Mouse (Mus musculus): Measurements from ENCODE around the gene Tmed3.

Tmed3 gene

DNA sequence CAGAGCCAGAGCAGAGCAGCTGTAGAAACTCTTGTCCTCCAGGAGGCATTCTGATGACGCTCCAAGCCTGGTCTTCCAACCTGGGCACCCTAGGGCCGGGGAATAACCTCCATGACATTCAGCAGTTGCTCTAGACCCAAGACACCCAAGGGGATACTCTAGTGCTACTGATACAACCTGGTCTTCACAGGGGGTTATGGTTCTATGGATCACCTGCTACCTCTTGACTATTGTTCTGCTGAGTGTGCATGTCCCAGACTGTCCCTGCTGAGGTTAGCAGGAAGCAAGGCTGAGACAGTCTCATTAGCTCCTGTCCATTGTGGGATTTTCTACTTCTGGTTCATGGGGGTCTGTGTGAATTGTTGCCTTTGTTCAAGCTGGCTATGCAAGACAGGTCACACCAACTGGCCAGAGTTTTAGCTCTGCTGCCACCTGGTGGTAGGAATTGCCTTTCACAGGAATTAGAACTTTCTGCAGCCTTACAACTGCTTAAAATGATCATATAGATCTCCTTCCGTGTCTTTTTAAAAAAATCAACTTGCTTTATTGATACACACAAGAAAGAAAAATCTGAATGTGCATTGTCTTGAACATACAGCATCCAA lies 30.8 kb downstream of the Tmed3 start:
- Histone ChIP-seq H3K27me3 (ENCODE audit: control insufficient read depth, insufficient read depth, low read length, poor library complexity, severe bottlenecking) (no peaks in the 10 kb centered on the region), H3K36me3 (ENCODE audit: control insufficient read depth, insufficient read depth, low read length, poor library complexity, severe bottlenecking) (no peaks in the 10 kb centered on the region)
- DNase-seq (ENCODE audit: low read depth, low spot score): peak; percentile 83

DNA sequence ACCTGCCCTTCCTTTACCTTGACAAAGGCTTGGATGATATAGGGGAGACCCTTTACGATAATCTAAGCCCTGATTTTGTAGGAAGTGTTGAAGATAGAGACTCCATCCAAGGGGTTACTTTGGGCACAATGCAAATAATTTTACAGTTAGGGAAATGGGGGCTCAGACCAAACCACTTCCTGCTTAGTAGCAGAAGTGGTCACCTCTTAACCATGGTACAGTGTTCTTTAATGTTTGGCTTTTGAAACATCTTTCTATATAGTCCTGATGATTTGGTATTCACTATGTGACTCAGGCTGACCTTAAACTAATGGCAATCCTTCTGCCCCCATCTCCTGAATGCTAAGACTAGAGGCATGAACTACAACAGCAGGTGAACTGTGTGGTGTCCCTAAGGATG lies 31.5 kb downstream of the Tmed3 start:
- no peak for DNase-seq (ENCODE audit: low read depth, low spot score)
- no peaks in the 10 kb centered on the region for H3K27me3 ChIP-seq (ENCODE audit: control insufficient read depth, insufficient read depth, low read length, poor library complexity, severe bottlenecking)
- no peaks in the 10 kb centered on the region for H3K36me3 ChIP-seq (ENCODE audit: control insufficient read depth, insufficient read depth, low read length, poor library complexity, severe bottlenecking)

DNA sequence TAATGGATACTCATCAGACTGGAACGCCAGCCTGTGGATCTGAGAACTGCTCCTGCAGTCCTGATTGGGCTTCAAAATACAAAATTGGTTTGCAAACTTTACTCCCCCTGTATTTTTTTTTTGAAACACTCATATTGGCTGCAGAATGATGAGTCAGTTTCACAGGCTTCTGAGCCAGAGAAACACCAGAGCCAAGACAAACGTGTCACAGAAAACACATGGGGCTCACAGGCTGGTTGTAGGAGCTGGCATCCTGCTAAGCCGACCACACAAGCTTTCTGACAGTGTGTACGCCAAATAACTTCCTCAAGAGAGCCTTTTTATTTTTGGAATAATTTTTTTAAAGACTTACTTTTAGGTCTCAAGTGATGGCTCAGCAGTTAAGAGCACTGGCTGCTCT lies 35.0 kb downstream of the Tmed3 start:
- no peak for DNase-seq (ENCODE audit: low read depth, low spot score)
- Histone ChIP-seq H3K27me3 (ENCODE audit: control insufficient read depth, insufficient read depth, low read length, poor library complexity, severe bottlenecking) (no peaks in the 10 kb centered on the region), H3K36me3 (ENCODE audit: control insufficient read depth, insufficient read depth, low read length, poor library complexity, severe bottlenecking) (no peaks in the 10 kb centered on the region)

DNA sequence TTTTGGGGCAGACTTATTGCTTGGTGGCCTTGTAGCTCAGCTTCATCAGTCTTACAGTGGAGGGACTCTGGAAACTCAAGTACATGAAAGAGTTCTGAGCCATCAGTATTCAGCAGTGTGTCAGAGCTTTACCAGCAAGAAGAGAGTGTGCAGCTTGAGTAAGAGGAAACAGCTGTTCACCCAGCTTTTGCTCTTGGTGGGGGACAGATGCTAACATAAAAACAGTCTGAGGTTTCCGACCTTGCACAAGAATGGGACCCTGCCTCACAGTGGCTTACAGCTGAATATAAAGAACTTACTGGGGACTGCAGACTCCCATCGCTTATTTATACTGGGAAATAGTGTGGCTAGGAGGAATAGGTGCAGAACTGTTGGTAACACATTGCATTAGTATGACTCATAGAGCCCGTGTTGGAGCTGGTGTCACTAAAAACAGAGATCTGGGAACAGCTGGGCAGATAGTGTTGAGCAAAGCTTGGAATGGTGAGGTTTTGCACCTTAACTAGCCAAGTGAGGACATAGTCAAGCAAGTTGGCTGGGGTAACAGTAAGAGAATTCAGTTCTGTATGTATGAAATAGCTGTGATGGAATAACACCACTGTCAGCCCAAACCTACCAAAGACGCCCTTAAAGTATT lies 37.4 kb downstream of the Tmed3 start:
- DNase-seq (ENCODE audit: low read depth, low spot score): no peak
- H3K27me3 ChIP-seq (ENCODE audit: control insufficient read depth, insufficient read depth, low read length, poor library complexity, severe bottlenecking): no peaks in the 10 kb centered on the region
- no peaks in the 10 kb centered on the region for H3K36me3 ChIP-seq (ENCODE audit: control insufficient read depth, insufficient read depth, low read length, poor library complexity, severe bottlenecking)

DNA sequence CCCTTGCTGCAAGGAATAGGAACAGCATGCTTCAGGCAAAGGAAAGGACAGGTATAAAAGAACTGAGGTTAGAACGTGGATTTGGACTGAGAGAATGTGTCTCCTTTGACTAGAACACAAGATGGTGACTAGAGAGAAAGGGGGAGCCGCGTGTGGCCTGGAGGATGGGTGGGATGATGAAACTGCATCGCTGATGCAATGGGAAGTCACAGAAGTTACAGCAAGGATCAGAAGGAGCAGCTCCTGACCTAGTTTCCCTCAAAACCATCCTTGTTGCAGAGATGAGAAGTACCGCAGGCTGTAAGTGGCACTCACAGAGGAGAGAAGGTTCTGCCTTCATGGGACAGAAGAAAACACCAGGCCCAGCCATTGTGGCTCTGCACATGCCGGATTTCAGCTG lies 54.0 kb downstream of the Tmed3 start:
- Histone ChIP-seq H3K36me3 (ENCODE audit: control insufficient read depth, insufficient read depth, low read length, poor library complexity, severe bottlenecking) (no peaks in the 10 kb centered on the region), H3K27me3 (ENCODE audit: control insufficient read depth, insufficient read depth, low read length, poor library complexity, severe bottlenecking) (no peaks in the 10 kb centered on the region)
- DNase-seq (ENCODE audit: low read depth, low spot score): no peak

Measured in splenic B cell, adult 2 months (primary cell).